Mouse (Mus musculus) thymus, adult 2 months (tissue): ENCODE data around the gene Lzts2.
A peak's percentile ranks its signal among the peaks of the same experiment; 100 is the strongest.

Experiments
- CTCF ChIP-seq: fragments of 200-500 bp; IDR thresholded peaks from 2 replicates; pipeline ENCODE4 v1.5.1; 2012; ENCODE audit warnings: mild to moderate bottlenecking, control low read depth, low read length, moderate library complexity, borderline replicate concordance; ENCODE audit not compliant: control insufficient read depth, poor library complexity, insufficient read depth; ENCODE audit errors: extremely low read depth
- POLR2A ChIP-seq: fragments of 200-500 bp; IDR thresholded peaks from 2 replicates; pipeline ENCODE4 v1.6.1; 2012; ENCODE audit warnings: mild to moderate bottlenecking, low read length, control low read depth, moderate library complexity; ENCODE audit not compliant: control insufficient read depth, poor library complexity, insufficient read depth; ENCODE audit errors: extremely low read depth

DNA sequence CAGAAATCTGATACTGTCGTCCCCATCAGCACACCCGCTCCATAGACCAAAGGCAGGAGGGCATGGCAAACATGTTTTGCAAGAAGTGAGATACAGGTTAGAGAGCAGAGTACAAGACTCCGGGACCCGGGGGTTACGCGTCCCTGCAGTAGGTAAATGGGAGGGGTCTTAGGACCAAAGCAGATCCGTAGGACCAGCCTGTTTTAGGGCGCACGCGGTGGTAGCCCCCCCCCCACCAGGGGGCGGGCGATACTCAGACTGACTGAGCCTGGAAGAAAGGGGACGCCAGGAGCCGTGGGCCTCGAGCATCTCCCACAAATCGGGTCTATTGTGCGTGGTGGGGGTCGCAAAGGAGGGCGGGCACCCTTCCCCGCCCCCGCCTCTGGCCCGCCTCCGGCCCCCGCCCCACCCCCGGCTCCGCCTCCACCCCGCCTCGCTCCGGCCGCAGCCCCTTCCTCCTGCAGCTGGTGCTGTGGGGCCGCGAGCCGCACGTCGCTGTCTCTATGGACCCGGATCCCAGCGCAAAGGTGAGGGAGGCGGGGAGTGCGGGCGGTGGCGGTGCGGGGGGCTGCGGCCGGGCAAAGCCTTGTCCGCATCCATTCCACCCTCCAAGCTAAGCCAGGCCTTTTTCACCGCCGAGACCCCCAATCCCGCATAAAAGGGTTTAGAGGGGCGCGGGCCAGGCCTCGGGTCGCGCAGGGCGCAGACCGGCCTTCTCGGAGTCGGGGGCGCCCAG is 25.2 kb upstream of the Lzts2 start, which contains the start of gene Sema4g:
- TF ChIP-seq CTCF (peak; percentile 47; the same call in 1 of the 2 replicates), POLR2A (no peak)
